Mouse (Mus musculus) yolk sac, embryonic 10.5 days (tissue): Measurements from ENCODE around the gene Ush2a.

Experiments
- DNase-seq: peaks from one replicate; pipeline ENCODE4 v3.0.0-alpha.2; 2017; ENCODE audit warnings: low spot score

The Ush2a gene

GRCm38 (mm10) chr1:188668513-188668912 is 406.7 kb downstream of the Ush2a start:
- no peak for DNase-seq

- no peak for DNase-seq
Observed at GRCm38 (mm10) chr1:188672871-188673270, 411.0 kb downstream of the Ush2a start.

- no peak for DNase-seq
Observed at GRCm38 (mm10) chr1:188674640-188675510, 413.1 kb downstream of the Ush2a start.

GRCm38 (mm10) chr1:188675511-188675863 is 413.7 kb downstream of the Ush2a start:
- no peak for DNase-seq

GRCm38 (mm10) chr1:188678189-188678588 is 416.4 kb downstream of the Ush2a start:
- DNase-seq: no peak

GRCm38 (mm10) chr1:188686362-188686761 is 424.5 kb downstream of the Ush2a start:
- no peak for DNase-seq

- no peak for DNase-seq
Observed at GRCm38 (mm10) chr1:188696295-188696694, 434.5 kb downstream of the Ush2a start.

GRCm38 (mm10) chr1:188708176-188708575 is 446.4 kb downstream of the Ush2a start:
- no peak for DNase-seq

GRCm38 (mm10) chr1:188708694-188709093 is 446.9 kb downstream of the Ush2a start:
- no peak for DNase-seq

- no peak for DNase-seq
Observed at GRCm38 (mm10) chr1:188714131-188714530, 452.3 kb downstream of the Ush2a start.

GRCm38 (mm10) chr1:188714941-188715340 is 453.1 kb downstream of the Ush2a start:
- DNase-seq: no peak

GRCm38 (mm10) chr1:188716886-188717285 is 455.1 kb downstream of the Ush2a start:
- no peak for DNase-seq

- no peak for DNase-seq
Observed at GRCm38 (mm10) chr1:188725122-188725995, 463.5 kb downstream of the Ush2a start.

GRCm38 (mm10) chr1:188726937-188727336 is 465.1 kb downstream of the Ush2a start:
- no peak for DNase-seq

GRCm38 (mm10) chr1:188728625-188729024 is 466.8 kb downstream of the Ush2a start:
- no peak for DNase-seq

GRCm38 (mm10) chr1:188729179-188729578 is 467.4 kb downstream of the Ush2a start:
- DNase-seq: no peak

GRCm38 (mm10) chr1:188734741-188735266 is 473.0 kb downstream of the Ush2a start:
- DNase-seq: no peak

GRCm38 (mm10) chr1:188742971-188743370 is 481.1 kb downstream of the Ush2a start:
- DNase-seq: no peak

- DNase-seq: no peak
Observed at GRCm38 (mm10) chr1:188755031-188755430, 493.2 kb downstream of the Ush2a start.

GRCm38 (mm10) chr1:188760515-188760914 is 498.7 kb downstream of the Ush2a start:
- DNase-seq: no peak

GRCm38 (mm10) chr1:188762463-188762862 is 500.6 kb downstream of the Ush2a start:
- no peak for DNase-seq

GRCm38 (mm10) chr1:188763761-188764160 is 501.9 kb downstream of the Ush2a start:
- no peak for DNase-seq

GRCm38 (mm10) chr1:188770828-188771227 is 509.0 kb downstream of the Ush2a start:
- DNase-seq: no peak
